Mouse (Mus musculus) megakaryocyte progenitor cell, adult 5-6 weeks (primary cell): Measurements from ENCODE around the gene Prkag1. TPM values are rescaled to one million over a fixed set of nuclear protein-coding genes. Genes with fewer than 3 reads are reported as not detected.

Experiments
- ATAC-seq: replicated peaks from 2 replicates; pipeline ENCODE4 v1.8.0; 2016; ENCODE audit warnings: mild to moderate bottlenecking, moderate TSS enrichment, inconsistent platforms; ENCODE audit not compliant: poor library complexity
- total RNA-seq, 2 experiments: library from RNA; stranded (forward) in 1 of 2; stranded (reverse) in 1 of 2; fragments of 157-497, 149-512 nt in 1 of 2; fragments of 200-1000 nt in 1 of 2; gene quantifications; 2 replicates each; pipeline versions ENCODE4 v1.2.3 to v1.2.4; 2015 to 2017

The Prkag1 gene
- total RNA-seq, 2 experiments from 2014 or later: 38.4 to 105 TPM

DNA sequence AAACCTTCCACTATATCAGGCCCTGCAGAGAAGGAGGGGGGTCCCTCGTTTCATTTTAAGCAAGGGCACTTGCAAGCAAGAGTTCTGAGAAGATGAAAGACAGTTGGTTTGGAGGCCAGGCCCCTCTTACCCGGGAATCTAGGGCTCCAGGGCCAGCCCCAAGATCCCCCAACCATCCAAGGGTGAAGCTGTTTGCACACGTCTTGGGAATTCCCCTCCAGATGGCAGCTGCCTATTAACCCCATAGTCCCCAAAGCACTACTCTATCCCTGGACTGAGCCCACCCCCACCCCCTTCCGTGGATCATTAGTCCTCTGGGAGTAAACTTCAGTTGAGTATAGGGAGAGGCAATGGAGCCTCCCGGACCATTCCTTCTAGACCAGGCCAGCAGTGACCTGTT is 55.8 kb downstream of the Prkag1 start:
- no peak for ATAC-seq

GRCm38 (mm10) chr15:98774096-98774495 is 57.2 kb downstream of the Prkag1 start:
- ATAC-seq: no peak

DNA sequence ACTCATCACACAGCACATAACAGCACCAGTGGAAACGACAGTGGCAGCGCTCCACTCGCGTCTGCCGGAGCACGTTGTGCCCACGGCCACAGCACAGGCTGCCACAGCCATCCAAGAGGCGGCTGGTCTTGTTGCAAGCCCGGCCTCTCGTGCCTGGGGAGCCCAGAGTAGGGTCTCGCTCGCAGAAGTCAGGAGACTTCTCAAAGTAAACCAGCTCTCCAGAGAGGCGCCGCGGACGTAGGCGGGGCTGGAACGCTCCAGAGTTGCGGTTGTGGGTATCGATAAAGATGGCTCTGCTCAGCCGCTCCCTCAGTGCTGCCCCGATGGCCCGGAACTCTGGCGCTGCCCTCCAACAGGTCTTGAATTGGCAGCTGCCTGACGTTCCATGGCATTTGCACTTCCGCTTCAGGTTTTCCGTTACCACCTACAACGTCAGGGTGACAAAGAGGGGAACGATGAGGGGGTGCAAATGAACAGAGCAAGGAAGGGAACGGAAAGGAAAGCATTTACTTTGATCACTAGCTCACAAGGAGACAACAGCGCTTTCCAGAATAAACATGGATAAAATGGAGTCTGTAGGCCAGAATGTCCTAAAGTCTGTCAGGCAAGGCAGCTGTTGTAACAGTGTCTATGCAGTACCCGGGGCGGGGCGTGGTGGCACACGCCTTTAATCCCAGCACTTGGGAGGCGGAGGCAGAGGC is 58.7 kb downstream of the Prkag1 start:
- peak; percentile 79 for ATAC-seq

DNA sequence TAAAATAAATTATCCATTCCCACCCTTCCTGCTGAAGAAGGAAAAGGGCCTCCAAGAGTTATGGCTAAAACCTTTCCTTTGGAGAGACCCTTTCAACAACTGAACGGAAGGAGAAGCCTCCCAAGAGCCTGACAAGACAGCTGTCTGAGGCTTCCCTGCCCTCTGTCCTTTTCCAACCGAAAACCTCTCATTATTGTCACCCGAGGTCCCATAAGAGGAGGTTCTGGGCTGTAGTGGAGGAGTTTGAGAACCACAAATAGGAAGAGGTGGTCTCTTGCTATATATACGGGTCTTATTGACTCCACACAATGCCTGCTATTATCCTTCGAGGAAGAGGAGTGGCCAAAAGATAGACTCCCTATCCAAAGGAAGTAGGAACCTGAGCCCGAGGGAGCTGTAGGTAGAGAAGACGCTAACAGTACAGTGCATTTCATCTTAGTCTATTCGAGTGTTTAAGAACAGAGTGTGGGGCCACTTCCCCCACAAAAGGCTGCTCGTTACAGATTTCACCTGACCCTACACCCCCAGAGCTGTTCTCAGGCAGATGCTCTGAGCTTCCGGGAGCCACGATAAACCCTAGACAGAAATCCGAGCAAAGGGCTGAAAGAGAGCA is 59.4 kb downstream of the Prkag1 start:
- ATAC-seq: no peak; the same call in 1 of the 2 replicates

DNA sequence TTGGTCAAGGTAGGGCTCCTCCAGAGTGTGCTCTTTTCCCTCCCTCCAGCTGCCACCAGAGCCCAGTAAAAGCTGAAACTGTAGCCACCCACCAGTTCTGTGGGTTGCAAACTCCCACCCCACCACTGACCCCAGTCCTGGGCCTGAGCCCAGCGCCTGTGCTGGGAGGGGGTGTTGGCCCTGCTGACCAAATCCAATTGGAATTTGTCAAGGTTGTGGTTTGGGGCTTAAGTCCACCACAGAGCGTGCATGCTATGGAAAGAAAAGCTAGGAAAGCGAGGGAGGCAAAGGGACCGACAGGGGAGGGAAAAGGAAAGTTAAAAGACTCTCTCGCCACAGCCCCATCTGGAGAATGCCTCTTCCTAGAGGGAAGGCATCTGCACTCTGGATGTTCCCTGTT is 63.1 kb downstream of the Prkag1 start:
- ATAC-seq: no peak

DNA sequence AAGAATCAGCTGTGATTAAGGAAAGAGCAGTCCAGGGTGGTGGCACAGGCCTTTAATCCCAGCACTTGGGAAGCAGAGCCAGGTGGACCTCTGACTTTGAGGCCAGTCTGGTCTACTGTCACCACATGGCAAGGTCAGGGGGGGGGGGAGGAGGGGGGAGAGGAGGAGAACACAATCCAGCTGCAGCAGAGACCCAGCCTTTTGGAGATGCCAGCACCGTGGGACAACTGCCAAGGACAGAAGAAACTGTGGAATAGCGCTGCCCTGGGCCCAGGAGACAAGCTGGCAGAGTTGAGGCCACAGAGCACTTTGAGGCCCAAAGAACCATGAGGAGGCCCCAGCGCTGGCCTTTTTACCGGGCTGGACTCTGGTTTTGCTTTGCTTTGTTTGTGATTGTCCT is 65.4 kb downstream of the Prkag1 start:
- ATAC-seq: no peak

Other genes starting within 250 kb of the Prkag1 start
- gene Adcy6, start 221.4 kb downstream of the Prkag1 start, total RNA-seq (2015): 2.2 and 3.1 TPM in 2 replicates
- 6.7 and 7.7 TPM in 2 replicates for gene Adcy6, start 221.4 kb downstream of the Prkag1 start, total RNA-seq (2017)
- not detected in 2 replicates for gene Cacnb3, start 200.7 kb downstream of the Prkag1 start, total RNA-seq (2015)
- gene Cacnb3, start 200.7 kb downstream of the Prkag1 start, total RNA-seq (2017): not detected in 2 replicates
- gene Ddx23, start 168.6 kb downstream of the Prkag1 start, total RNA-seq (2015): 22.1 and 25.0 TPM in 2 replicates
- 88.0 and 121 TPM in 2 replicates for gene Ddx23, start 168.6 kb downstream of the Prkag1 start, total RNA-seq (2017)
- gene Rnd1, start 154.1 kb downstream of the Prkag1 start, total RNA-seq (2015): 1.1 and 1.7 TPM in 2 replicates
- gene Rnd1, start 154.1 kb downstream of the Prkag1 start, total RNA-seq (2017): 3.3 and 3.5 TPM in 2 replicates
- gene Ccdc65, start 123.3 kb downstream of the Prkag1 start, total RNA-seq (2015): not detected in 2 replicates
- not detected in 2 replicates for gene Ccdc65, start 123.3 kb downstream of the Prkag1 start, total RNA-seq (2017)
- 45.2 and 50.0 TPM in 2 replicates for gene Fkbp11, start 103.3 kb downstream of the Prkag1 start, total RNA-seq (2015)
- gene Fkbp11, start 103.3 kb downstream of the Prkag1 start, total RNA-seq (2017): 35.5 and 62.3 TPM in 2 replicates
- gene Arf3, start 68.3 kb downstream of the Prkag1 start, total RNA-seq (2015): 32.3 and 35.2 TPM in 2 replicates
- 32.2 and 36.9 TPM in 2 replicates for gene Arf3, start 68.3 kb downstream of the Prkag1 start, total RNA-seq (2017)
- 0.22 TPM in 1 of 2 replicates, not detected in the other for gene Wnt10b, start 53.4 kb downstream of the Prkag1 start, total RNA-seq (2015)
- 0.54 TPM in 1 of 2 replicates, not detected in the other for gene Wnt10b, start 53.4 kb downstream of the Prkag1 start, total RNA-seq (2017)
- not detected in 2 replicates for gene Wnt1, start 41.7 kb downstream of the Prkag1 start, total RNA-seq (2015)
- gene Wnt1, start 41.7 kb downstream of the Prkag1 start, total RNA-seq (2017): not detected in 2 replicates
- gene Ddn, start 22.0 kb downstream of the Prkag1 start, total RNA-seq (2015): not detected in 2 replicates
- under 0.01 and 0.10 TPM in 2 replicates for gene Ddn, start 22.0 kb downstream of the Prkag1 start, total RNA-seq (2017)
- 38.5 and 43.3 TPM in 2 replicates for gene Kmt2d, start 39.7 kb upstream of the Prkag1 start, total RNA-seq (2015)
- gene Kmt2d, start 39.7 kb upstream of the Prkag1 start, total RNA-seq (2017): 18.6 and 29.0 TPM in 2 replicates
- gene Rhebl1, start 63.0 kb upstream of the Prkag1 start, total RNA-seq (2015): 10.7 and 17.8 TPM in 2 replicates
- gene Rhebl1, start 63.0 kb upstream of the Prkag1 start, total RNA-seq (2017): 5.4 and 7.9 TPM in 2 replicates
- not detected in 2 replicates for gene Dhh, start 67.0 kb upstream of the Prkag1 start, total RNA-seq (2015)
- gene Dhh, start 67.0 kb upstream of the Prkag1 start, total RNA-seq (2017): not detected in 2 replicates
- gene Lmbr1l, start 86.7 kb upstream of the Prkag1 start, total RNA-seq (2015): 5.2 and 5.6 TPM in 2 replicates
- 3.8 and 9.4 TPM in 2 replicates for gene Lmbr1l, start 86.7 kb upstream of the Prkag1 start, total RNA-seq (2017)
- gene Tuba1b, start 103.0 kb upstream of the Prkag1 start, total RNA-seq (2015): 2,787 and 2,962 TPM in 2 replicates
- 767 and 827 TPM in 2 replicates for gene Tuba1b, start 103.0 kb upstream of the Prkag1 start, total RNA-seq (2017)
- gene Gm49450, start 122.0 kb upstream of the Prkag1 start, total RNA-seq (2015): 0.69 and 1.1 TPM in 2 replicates
- not detected in 2 replicates for gene Gm49450, start 122.0 kb upstream of the Prkag1 start, total RNA-seq (2017)
- gene Tuba1a, start 122.2 kb upstream of the Prkag1 start, total RNA-seq (2015): 30.3 and 33.5 TPM in 2 replicates
- gene Tuba1a, start 122.2 kb upstream of the Prkag1 start, total RNA-seq (2017): 15.3 and 22.2 TPM in 2 replicates
- 187 and 190 TPM in 2 replicates for gene Tuba1c, start 198.4 kb upstream of the Prkag1 start, total RNA-seq (2015)
- 79.3 and 105 TPM in 2 replicates for gene Tuba1c, start 198.4 kb upstream of the Prkag1 start, total RNA-seq (2017)
- gene Prph, start 223.7 kb upstream of the Prkag1 start, total RNA-seq (2015): 0.07 TPM in 1 of 2 replicates, not detected in the other
- gene Prph, start 223.7 kb upstream of the Prkag1 start, total RNA-seq (2017): not detected in 2 replicates
- gene Troap, start 243.1 kb upstream of the Prkag1 start, total RNA-seq (2015): 28.0 and 30.5 TPM in 2 replicates
- gene Troap, start 243.1 kb upstream of the Prkag1 start, total RNA-seq (2017): 19.8 and 25.7 TPM in 2 replicates